Mouse (Mus musculus) forebrain, embryonic 15.5 days (tissue): ENCODE results near the gene Macf1. TPM values are rescaled to one million over a fixed set of nuclear protein-coding genes. Genes with fewer than 3 reads are reported as not detected.
"Not testable (repeated sequence)": the region's sequence is repeated elsewhere in the genome, so short reads cannot be mapped to it uniquely, and the experiment has no call there.

Experiments
- ATAC-seq: fragments of 200-750 bp; cut with Nextera tagmentation; replicated peaks from 2 replicates; pipeline ENCODE4 v1.8.0; 2017; ENCODE audit warnings: mild to moderate bottlenecking, moderate TSS enrichment, moderate library complexity
- H3K27ac ChIP-seq: fragments of 300-500 bp; sonication (generic); replicated peaks from 2 replicates; pipeline ENCODE4 v1.5.1; 2015; ENCODE audit warnings: mild to moderate bottlenecking, inconsistent platforms
- H3K27me3 ChIP-seq: fragments of 300-500 bp; sonication (generic); 2 replicates; pipeline ENCODE4 v1.6.1; 2015; ENCODE audit warnings: inconsistent platforms
- H3K36me3 ChIP-seq: fragments of 300-500 bp; sonication (generic); 2 replicates; pipeline ENCODE4 v1.6.1; 2015; ENCODE audit warnings: mild to moderate bottlenecking, inconsistent platforms
- H3K4me1 ChIP-seq: fragments of 300-500 bp; sonication (generic); 2 replicates; pipeline ENCODE4 v1.6.1; 2015; ENCODE audit warnings: inconsistent platforms
- H3K4me2 ChIP-seq: fragments of 300-500 bp; sonication (generic); replicated peaks from 2 replicates; pipeline ENCODE4 v1.6.1; 2015; ENCODE audit warnings: mild to moderate bottlenecking, inconsistent platforms
- H3K4me3 ChIP-seq: fragments of 300-500 bp; sonication (generic); 2 replicates; pipeline ENCODE4 v1.5.1; 2015; ENCODE audit warnings: mild to moderate bottlenecking, inconsistent platforms
- H3K9ac ChIP-seq: fragments of 300-500 bp; sonication (generic); replicated peaks from 2 replicates; pipeline ENCODE4 v1.6.1; 2015; ENCODE audit warnings: mild to moderate bottlenecking, inconsistent platforms
- H3K9me3 ChIP-seq: fragments of 300-500 bp; sonication (generic); 2 replicates; pipeline ENCODE4 v1.6.1; 2016; ENCODE audit warnings: inconsistent platforms
- WGBS: fragments of 180-500 bp; shearing (Covaris S2); methylation state at CpG from one replicate; pipeline ENCODE4 v1.1.7; 2015; ENCODE audit warnings: mixed read lengths; 5-methylcytosine and 5-hydroxymethylcytosine counted together
- polyA plus RNA-seq: library from polyadenylated mRNA; unstranded; fragments of >200 nt; fragmentation: Nextera tagmentation; extraction: Ambion mirVana; gene quantifications from 2 replicates; pipeline ENCODE4 v1.2.1, GENCODE M21; 2015

The Macf1 gene
- polyA plus RNA-seq, 1 experiment from 2014 or later: 76.0 TPM

GRCm38 (mm10) chr4:123448015-123448414 lies 236.1 kb downstream of the Macf1 start:
- no peaks in the 10 kb centered on the region for H3K4me1 ChIP-seq
- no peak overlapping the region for H3K9ac ChIP-seq
- WGBS: 97% methylated on average over 2 of the region's 2 CpGs
- ATAC-seq: no peak
- H3K36me3 ChIP-seq: peaks cover 82% of the 10 kb centered on the region
- H3K4me3 ChIP-seq: no peak overlapping the region
- no peak overlapping the region for H3K27ac ChIP-seq
- H3K27me3 ChIP-seq: no peaks in the 10 kb centered on the region
- no peaks in the 10 kb centered on the region for H3K9me3 ChIP-seq
- no peak overlapping the region for H3K4me2 ChIP-seq

GRCm38 (mm10) chr4:123447251-123447650 lies 236.9 kb downstream of the Macf1 start:
- Histone ChIP-seq H3K4me1 (no peaks in the 10 kb centered on the region), H3K9ac (no peak overlapping the region), H3K4me2 (no peak overlapping the region), H3K27me3 (no peaks in the 10 kb centered on the region), H3K27ac (no peak overlapping the region), H3K36me3 (peaks cover 79% of the 10 kb centered on the region), H3K9me3 (no peaks in the 10 kb centered on the region), H3K4me3 (no peak overlapping the region)
- ATAC-seq: no peak
- WGBS: 80% methylated on average over 3 of the region's 3 CpGs

- no peaks in the 10 kb centered on the region for H3K4me1 ChIP-seq
- no peak overlapping the region for H3K9ac ChIP-seq
- 65% methylated on average over 7 of the region's 7 CpGs for WGBS
- H3K9me3 ChIP-seq: no peaks in the 10 kb centered on the region
- H3K27ac ChIP-seq: no peak overlapping the region
- ATAC-seq: no peak
- no peak overlapping the region for H3K4me2 ChIP-seq
- H3K27me3 ChIP-seq: no peaks in the 10 kb centered on the region
- H3K36me3 ChIP-seq: peaks cover 77% of the 10 kb centered on the region
- no peak overlapping the region for H3K4me3 ChIP-seq
These were observed 237.4 kb downstream of the Macf1 start for GRCm38 (mm10) chr4:123446754-123447153.

- WGBS: 81% methylated on average over 2 of the region's 2 CpGs
- not testable (repeated sequence) for H3K9me3 ChIP-seq, ATAC-seq, H3K4me1 ChIP-seq, H3K4me3 ChIP-seq, H3K9ac ChIP-seq, H3K4me2 ChIP-seq, H3K27me3 ChIP-seq, H3K27ac ChIP-seq
- peaks cover 76% of the 10 kb centered on the region for H3K36me3 ChIP-seq
These were observed 237.9 kb downstream of the Macf1 start for GRCm38 (mm10) chr4:123446221-123446620.

- H3K4me3 ChIP-seq: no peak overlapping the region
- no peak overlapping the region for H3K27ac ChIP-seq
- ATAC-seq: no peak
- H3K27me3 ChIP-seq: no peaks in the 10 kb centered on the region
- no peaks in the 10 kb centered on the region for H3K9me3 ChIP-seq
- no peak overlapping the region for H3K4me2 ChIP-seq
- H3K9ac ChIP-seq: no peak overlapping the region
- WGBS: 79% methylated on average over 5 of the region's 5 CpGs
- peaks cover 77% of the 10 kb centered on the region for H3K36me3 ChIP-seq
- no peaks in the 10 kb centered on the region for H3K4me1 ChIP-seq
These were observed 245.7 kb downstream of the Macf1 start for GRCm38 (mm10) chr4:123438414-123438813.

GRCm38 (mm10) chr4:123433171-123433570 lies 251.0 kb downstream of the Macf1 start:
- H3K36me3 ChIP-seq: peaks cover 70% of the 10 kb centered on the region
- 58% methylated on average over 3 of the region's 3 CpGs for WGBS
- ATAC-seq: no peak
- no peaks in the 10 kb centered on the region for H3K27me3 ChIP-seq
- H3K27ac ChIP-seq: no peak overlapping the region
- H3K4me2 ChIP-seq: no peak overlapping the region
- no peak overlapping the region for H3K4me3 ChIP-seq
- H3K9ac ChIP-seq: no peak overlapping the region
- no peaks in the 10 kb centered on the region for H3K9me3 ChIP-seq
- H3K4me1 ChIP-seq: 0 out of 2 replicates have a peak, but pooled peaks cover 3% of the 10 kb centered on the region

- 83% methylated on average over 12 of the region's 12 CpGs for WGBS
- Histone ChIP-seq H3K4me3 (no peak overlapping the region), H3K27me3 (no peaks in the 10 kb centered on the region), H3K4me2 (no peak overlapping the region), H3K9me3 (no peaks in the 10 kb centered on the region), H3K9ac (no peak overlapping the region), H3K27ac (no peak overlapping the region), H3K4me1 (0 out of 2 replicates have a peak, but pooled peaks cover 3% of the 10 kb centered on the region), H3K36me3 (peaks cover 65% of the 10 kb centered on the region)
- ATAC-seq: no peak
These were observed 252.2 kb downstream of the Macf1 start for GRCm38 (mm10) chr4:123431936-123432335.

GRCm38 (mm10) chr4:123427900-123428684 lies 256.1 kb downstream of the Macf1 start:
- H3K27me3 ChIP-seq: no peaks in the 10 kb centered on the region
- no peak overlapping the region for H3K27ac ChIP-seq
- H3K9ac ChIP-seq: no peak overlapping the region
- no peak for ATAC-seq
- H3K4me1 ChIP-seq: 0 out of 2 replicates have a peak, but pooled peaks cover 1% of the 10 kb centered on the region
- 96% methylated on average over 5 of the region's 5 CpGs for WGBS
- H3K36me3 ChIP-seq: peaks cover 38% of the 10 kb centered on the region
- no peak overlapping the region for H3K4me3 ChIP-seq
- no peaks in the 10 kb centered on the region for H3K9me3 ChIP-seq
- H3K4me2 ChIP-seq: no peak overlapping the region

- Histone ChIP-seq H3K27me3 (no peaks in the 10 kb centered on the region), H3K4me1 (no peaks in the 10 kb centered on the region), H3K4me2 (no peak overlapping the region), H3K9me3 (no peaks in the 10 kb centered on the region), H3K9ac (no peak overlapping the region), H3K27ac (no peak overlapping the region), H3K36me3 (peaks cover 31% of the 10 kb centered on the region), H3K4me3 (no peak overlapping the region)
- WGBS: 87% methylated on average over 9 of the region's 9 CpGs
- ATAC-seq: no peak
These were observed 256.8 kb downstream of the Macf1 start for GRCm38 (mm10) chr4:123427271-123427899.

GRCm38 (mm10) chr4:123426429-123427080 lies 257.6 kb downstream of the Macf1 start:
- H3K36me3 ChIP-seq: peaks cover 24% of the 10 kb centered on the region
- no peaks in the 10 kb centered on the region for H3K9me3 ChIP-seq
- H3K4me3 ChIP-seq: no peak overlapping the region
- H3K4me1 ChIP-seq: no peaks in the 10 kb centered on the region
- no peak overlapping the region for H3K4me2 ChIP-seq
- no peak for ATAC-seq
- no peaks in the 10 kb centered on the region for H3K27me3 ChIP-seq
- no peak overlapping the region for H3K9ac ChIP-seq
- H3K27ac ChIP-seq: no peak overlapping the region
- WGBS: 84% methylated on average over 10 of the region's 10 CpGs

- no peak overlapping the region for H3K4me3 ChIP-seq
- no peaks in the 10 kb centered on the region for H3K9me3 ChIP-seq
- ATAC-seq: no peak
- H3K27me3 ChIP-seq: no peaks in the 10 kb centered on the region
- no peak overlapping the region for H3K9ac ChIP-seq
- no peaks in the 10 kb centered on the region for H3K4me1 ChIP-seq
- no peak overlapping the region for H3K27ac ChIP-seq
- WGBS: 69% methylated on average over 1 of the region's 1 CpGs
- H3K36me3 ChIP-seq: peaks cover 17% of the 10 kb centered on the region
- H3K4me2 ChIP-seq: no peak overlapping the region
These were observed 258.4 kb downstream of the Macf1 start for GRCm38 (mm10) chr4:123425672-123426272.

GRCm38 (mm10) chr4:123424050-123424449 lies 260.1 kb downstream of the Macf1 start:
- H3K4me1 ChIP-seq: 0 out of 2 replicates have a peak, but pooled peaks cover 3% of the 10 kb centered on the region
- H3K27ac ChIP-seq: no peak overlapping the region
- no peak overlapping the region for H3K4me3 ChIP-seq
- H3K4me2 ChIP-seq: no peak overlapping the region
- WGBS: 88% methylated on average over 2 of the region's 2 CpGs
- no peaks in the 10 kb centered on the region for H3K27me3 ChIP-seq
- H3K36me3 ChIP-seq: 0 out of 2 replicates have a peak, but pooled peaks cover 7% of the 10 kb centered on the region
- H3K9me3 ChIP-seq: no peaks in the 10 kb centered on the region
- no peak overlapping the region for H3K9ac ChIP-seq
- no peak for ATAC-seq
